Comparison of ENCODE assay signal across 9 mouse cellular contexts in genomic region chr5:140873039-140873551, GRCm38 (mm10). TPM values are rescaled to one million over a fixed set of nuclear protein-coding genes. Genes with fewer than 3 reads are reported as not detected.
A peak's percentile ranks its signal among the peaks of the same experiment; 100 is the strongest.
DNase-seq lines count a peak whose midpoint lies in the region; ATAC-seq lines count a peak whose summit lies in the region.
"Had no signal": no experiment of that assay in that cellular context is flagged by ENCODE, and none has a peak within 500 bp of the region (broad histone marks: within the 10 kb centered on the region; RNA-seq: fewer than 3 reads in every experiment).

No protein-coding gene starts in this region.

- ATAC-seq in intestine, embryonic 15.5 days = peak; percentile 60; the same call in 1 of the 2 replicates

- no peak overlapping the region for H3K4me3 ChIP-seq in intestine, embryonic 15.5 days (replicated peaks)
- peak overlapping the region; percentile 51 for H3K4me3 ChIP-seq in megakaryocyte, embryonic 14.5 days (replicated peaks)
- H3K4me3 ChIP-seq: myocyte had no signal

- WGBS in intestine, embryonic 15.5 days = 10% methylated on average over 18 of the region's 18 CpGs

- no peaks in the 10 kb centered on the region for H3K36me3 ChIP-seq in intestine, embryonic 15.5 days
- H3K36me3 ChIP-seq in megakaryocyte, embryonic 14.5 days (replicated peaks; ENCODE audit: low read length) = no peaks in the 10 kb centered on the region

- H3K4me2 ChIP-seq in intestine, embryonic 15.5 days (replicated peaks) = peak overlapping the region; percentile 45

- no peaks in the 10 kb centered on the region for H3K27me3 ChIP-seq in intestine, embryonic 15.5 days (replicated peaks)
- H3K27me3 ChIP-seq in megakaryocyte, embryonic 14.5 days (replicated peaks) = peaks cover 23% of the 10 kb centered on the region

- no peaks in the 10 kb centered on the region for H3K9me3 ChIP-seq in intestine, embryonic 15.5 days
- H3K9me3 ChIP-seq in megakaryocyte, embryonic 14.5 days = peaks cover 19% of the 10 kb centered on the region

- peaks cover 19% of the 10 kb centered on the region for H3K4me1 ChIP-seq in intestine, embryonic 15.5 days (replicated peaks)
- H3K4me1 ChIP-seq in megakaryocyte, embryonic 14.5 days = peaks cover 12% of the 10 kb centered on the region; the same call in 1 of the 2 replicates

- H3K9ac ChIP-seq in intestine, embryonic 15.5 days = no peak overlapping the region

- H3K27ac ChIP-seq in intestine, embryonic 15.5 days = peak overlapping the region; percentile 80

- peak; percentile 43 for DNase-seq in adrenal gland, postnatal 10 days
- no peak for DNase-seq in adrenal gland, adult 18-20 months (ENCODE audit: low spot score in 2 of 2)
- peak; percentile 27 for DNase-seq in ovary, postnatal 36 days (ENCODE audit: low spot score)
- DNase-seq in ovary, adult 18-20 months (ENCODE audit: low spot score) = no peak
- DNase-seq in thymus, postnatal 25 days = peak; percentile 28
- no peak for DNase-seq in cerebellum, adult 11 months

RNA-seq across cellular contexts. Expression of gene Gna12, which starts 42.9 kb away (rescaled TPM):
- total RNA-seq in adrenal gland, postnatal 10 days (2021) = 100 to 1,000 TPM; 113 to 121 TPM
- total RNA-seq in adrenal gland, adult 18-20 months (2021) = 100 to 1,000 TPM; 106 to 124 TPM
- polyA plus RNA-seq in intestine, embryonic 15.5 days (2015; fragmentation: Nextera tagmentation; extraction: Ambion mirVana) = 29.5 and 37.8 TPM in 2 replicates
- polyA plus RNA-seq in megakaryocyte, embryonic 14.5 days (2012; ENCODE audit: insufficient read depth, low replicate concordance) = 53.6 and 62.1 TPM in 2 replicates

Comparison
In these comparisons a context has a peak if more than half of its experiments do, and no peak if none do; other contexts are left out.
1. DNase-seq: peak in adrenal gland, postnatal 10 days (single experiment), ovary, postnatal 36 days (single experiment) and thymus, postnatal 25 days (single experiment); none in adrenal gland, adult 18-20 months (0 of 2), ovary, adult 18-20 months (single experiment) and cerebellum, adult 11 months (single experiment).